Mouse (Mus musculus) liver, embryonic 14.5 days (tissue): Measurements from ENCODE around the gene Acp7. TPM values are rescaled to one million over a fixed set of nuclear protein-coding genes. Genes with fewer than 3 reads are reported as not detected.

Source experiments
- ATAC-seq: fragments of 200-750 bp; cut with Nextera tagmentation; 2 replicates; pipeline ENCODE4 v1.8.0; 2017; ENCODE audit warnings: moderate number of reproducible peaks, mild to moderate bottlenecking, moderate library complexity; ENCODE audit not compliant: insufficient read depth
- DNase-seq, 3 experiments: peaks; one replicate each; pipeline ENCODE4 v3.0.0-alpha.2; 2012 to 2013; ENCODE audit warnings: low read depth in 3 of 3, low spot score in 3 of 3
- H3K27ac ChIP-seq: fragments of 300-500 bp; sonication (generic); 2 replicates; pipeline ENCODE4 v1.5.1; 2014; ENCODE audit warnings: moderate library complexity, mild to moderate bottlenecking, control low read depth, inconsistent platforms
- H3K27me3 ChIP-seq: fragments of 300-500 bp; sonication (generic); 2 replicates; pipeline ENCODE4 v1.6.1; 2014; ENCODE audit warnings: mild to moderate bottlenecking, low read length, moderate library complexity; ENCODE audit not compliant: control insufficient read depth, insufficient read depth
- H3K36me3 ChIP-seq: fragments of 300-500 bp; sonication (generic); replicated peaks from 2 replicates; pipeline ENCODE4 v1.6.1; 2014; ENCODE audit warnings: low read depth; ENCODE audit not compliant: control insufficient read depth, insufficient read depth
- H3K4me1 ChIP-seq, 2 experiments: fragments of 200-500 bp in 1 of 2; fragments of 300-500 bp in 1 of 2; sonication (generic) in 1 of 2; replicated peaks; 2 replicates each; pipeline ENCODE4 v1.6.1; 2012 to 2014; ENCODE audit warnings: antibody characterized with exemption in 1 of 2, inconsistent platforms in 1 of 2, low read length in 1 of 2; ENCODE audit not compliant: control insufficient read depth in 2 of 2, insufficient read depth in 2 of 2
- H3K4me2 ChIP-seq: fragments of 300-500 bp; sonication (generic); 2 replicates; pipeline ENCODE4 v1.6.1; 2014; ENCODE audit warnings: low read depth, mild to moderate bottlenecking, control low read depth, moderate library complexity
- H3K4me3 ChIP-seq, 2 experiments: fragments of 200-500 bp in 1 of 2; fragments of 300-500 bp in 1 of 2; sonication (generic) in 1 of 2; 2 replicates each; pipeline ENCODE4 v1.5.1; 2012 to 2014; ENCODE audit warnings: low read depth in 2 of 2, low read length in 2 of 2, mild to moderate bottlenecking in 2 of 2, control low read depth in 1 of 2, inconsistent platforms in 1 of 2, moderate library complexity in 1 of 2; ENCODE audit not compliant: insufficient read depth in 1 of 2
- H3K9ac ChIP-seq: fragments of 300-500 bp; sonication (generic); replicated peaks from 2 replicates; pipeline ENCODE4 v1.6.1; 2014; ENCODE audit warnings: mild to moderate bottlenecking, control low read depth, moderate library complexity
- H3K9me3 ChIP-seq: fragments of 300-500 bp; sonication (generic); 2 replicates; pipeline ENCODE4 v1.6.1; 2016; ENCODE audit warnings: low read length, mixed read lengths; ENCODE audit not compliant: control insufficient read depth
- CTCF ChIP-seq: IDR thresholded peaks from 2 replicates; pipeline ENCODE4 v1.5.1; 2016; ENCODE audit warnings: antibody characterized with exemption, low read depth, control low read depth
- EP300 ChIP-seq: IDR thresholded peaks from 2 replicates; pipeline ENCODE4 v1.6.1; 2016; ENCODE audit warnings: antibody characterized with exemption, low read depth
- WGBS: fragments of 180-500 bp; shearing (Covaris S2); extraction: QIAGEN DNeasy Blood & Tissue Kit; methylation state at CpG from one replicate; pipeline ENCODE4 v1.1.7; 2014; ENCODE audit not compliant: insufficient replicate concordance; 5-methylcytosine and 5-hydroxymethylcytosine counted together
- polyA plus RNA-seq, 2 experiments: library from polyadenylated mRNA; depleted of rRNA in 1 of 2; stranded (reverse) in 1 of 2; unstranded in 1 of 2; fragments of >200 nt; fragmentation: Nextera tagmentation in 1 of 2; extraction: Ambion mirVana in 1 of 2; gene quantifications; 2 replicates each; pipeline versions ENCODE4 v1.2.1 to v1.2.3; 2012 to 2014

Gene Acp7
- polyA plus RNA-seq, 2 experiments = not detected

- DNase-seq (peak in 1 of 3 experiments; percentile 54), ATAC-seq (no peak)
- Histone ChIP-seq H3K9ac (peak overlapping the region; percentile 64), H3K4me2 (peak overlapping the region; percentile 76), H3K27ac (peak overlapping the region; percentile 95), H3K36me3 (no peaks in the 10 kb centered on the region; the same call in 1 of the 2 replicates), H3K4me1 (peaks cover 76 to 90% of the 10 kb centered on the region in 2 experiments), H3K4me3 (peak overlapping the region in 1 of 2 experiments; percentile 37; a peak in 2 of 4 replicates), H3K27me3 (no peaks in the 10 kb centered on the region), H3K9me3 (no peaks in the 10 kb centered on the region)
- WGBS = 11% methylated on average over 11 of the region's 11 CpGs
- TF ChIP-seq CTCF (no peak), EP300 (no peak)
Measured at GRCm38 (mm10) chr7:28582841-28583240, 48.3 kb downstream of the Acp7 start.

- H3K27me3 ChIP-seq = no peaks in the 10 kb centered on the region
- H3K36me3 ChIP-seq = no peaks in the 10 kb centered on the region; the same call in 1 of the 2 replicates
- no peaks in the 10 kb centered on the region for H3K9me3 ChIP-seq
- peaks cover 87 to 96% of the 10 kb centered on the region in 2 experiments for H3K4me1 ChIP-seq
- DNase-seq (peak; percentile 75 to 78 (median 76)), ATAC-seq (peak; percentile 86)
- H3K4me3 ChIP-seq = peak overlapping the region; percentile 11 to 37
- H3K9ac ChIP-seq = peak overlapping the region; percentile 64
- TF ChIP-seq EP300 (peak; percentile 80), CTCF (no peak)
- WGBS = 9% methylated on average over 4 of the region's 4 CpGs
- peak overlapping the region; percentile 76 for H3K4me2 ChIP-seq
- H3K27ac ChIP-seq = peak overlapping the region; percentile 95
Measured at GRCm38 (mm10) chr7:28581721-28582120, 49.4 kb downstream of the Acp7 start.

- Histone ChIP-seq H3K27me3 (no peaks in the 10 kb centered on the region), H3K27ac (no peak overlapping the region; the same call in 1 of the 2 replicates), H3K36me3 (no peaks in the 10 kb centered on the region; the same call in 1 of the 2 replicates), H3K4me2 (no peak overlapping the region), H3K9ac (no peak overlapping the region), H3K9me3 (no peaks in the 10 kb centered on the region), H3K4me3 (no peak overlapping the region), H3K4me1 (peaks cover 96 to 98% of the 10 kb centered on the region in 2 experiments)
- TF ChIP-seq EP300 = no peak
- no peak for TF ChIP-seq CTCF
- WGBS = 76% methylated on average over 5 of the region's 5 CpGs
- DNase-seq = no peak
- ATAC-seq = no peak
Measured at GRCm38 (mm10) chr7:28579826-28580225, 51.3 kb downstream of the Acp7 start.

GRCm38 (mm10) chr7:28578543-28579053 lies 52.5 kb downstream of the Acp7 start:
- peaks cover 91 to 98% of the 10 kb centered on the region in 2 experiments for H3K4me1 ChIP-seq
- no peak overlapping the region for H3K4me2 ChIP-seq
- H3K27ac ChIP-seq = no peak overlapping the region
- TF ChIP-seq EP300 (no peak), CTCF (no peak)
- no peak for DNase-seq
- ATAC-seq = no peak
- no peak overlapping the region for H3K4me3 ChIP-seq
- peak overlapping the region; percentile 10; the same call in 1 of the 2 replicates for H3K9ac ChIP-seq
- 74% methylated on average over 5 of the region's 5 CpGs for WGBS
- H3K36me3 ChIP-seq = no peaks in the 10 kb centered on the region; the same call in 1 of the 2 replicates
- no peaks in the 10 kb centered on the region for H3K9me3 ChIP-seq
- H3K27me3 ChIP-seq = no peaks in the 10 kb centered on the region

- DNase-seq = no peak
- WGBS = 75% methylated on average over 9 of the region's 9 CpGs
- Histone ChIP-seq H3K9ac (no peak overlapping the region; the same call in 1 of the 2 replicates), H3K27me3 (no peaks in the 10 kb centered on the region), H3K36me3 (no peaks in the 10 kb centered on the region; the same call in 1 of the 2 replicates), H3K4me3 (no peak overlapping the region), H3K4me1 (peaks cover 91 to 98% of the 10 kb centered on the region in 2 experiments), H3K4me2 (no peak overlapping the region), H3K9me3 (no peaks in the 10 kb centered on the region), H3K27ac (no peak overlapping the region; the same call in 1 of the 2 replicates)
- no peak for ATAC-seq
- TF ChIP-seq CTCF (no peak), EP300 (no peak)
Measured at GRCm38 (mm10) chr7:28577826-28578542, 53.1 kb downstream of the Acp7 start.
